Mouse (Mus musculus): ENCODE data around the gene Mrm2.

Mrm2 gene

DNA sequence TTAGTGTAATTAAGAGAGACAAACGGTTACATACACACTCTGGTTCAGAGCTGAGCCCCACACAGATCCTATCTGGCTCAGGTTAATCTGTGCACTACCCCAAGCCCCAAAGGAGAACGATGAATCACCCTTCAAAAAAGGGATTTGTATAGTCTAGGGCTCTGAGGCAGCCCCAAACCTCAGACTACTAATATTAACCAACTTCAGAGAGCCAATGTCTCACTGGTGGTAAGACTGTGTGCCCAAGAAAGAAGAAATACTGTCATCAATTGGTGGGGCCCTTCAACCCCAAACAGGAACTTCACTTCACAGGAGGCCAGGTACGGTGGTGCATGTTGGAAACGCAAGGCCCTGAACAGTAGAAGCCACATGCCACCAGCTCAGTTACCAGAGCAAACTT lies 13.5 kb upstream of the Mrm2 start:
- DNase-seq (ENCODE audit: low read depth, low spot score), result no peak

DNA sequence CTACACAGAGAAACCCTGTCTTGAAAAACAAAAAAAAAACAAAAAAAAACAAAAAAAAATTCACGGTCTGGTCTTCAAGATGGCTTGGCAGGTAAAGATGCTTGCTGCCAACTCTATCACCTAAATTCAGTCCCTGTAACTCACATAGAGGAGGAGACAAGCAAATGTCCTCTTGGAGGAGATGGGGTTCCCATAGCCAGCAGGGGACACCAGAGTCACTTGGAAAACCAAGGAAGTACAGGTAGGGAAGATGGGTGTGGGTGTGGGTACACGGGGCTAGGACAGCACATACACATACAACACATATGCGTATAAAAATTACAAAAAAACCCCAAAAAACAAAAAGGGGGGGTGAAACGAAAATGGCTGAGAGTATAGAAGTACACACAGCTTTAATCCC lies 11.2 kb upstream of the Mrm2 start:
- no peak for DNase-seq (ENCODE audit: low read depth, low spot score)

DNA sequence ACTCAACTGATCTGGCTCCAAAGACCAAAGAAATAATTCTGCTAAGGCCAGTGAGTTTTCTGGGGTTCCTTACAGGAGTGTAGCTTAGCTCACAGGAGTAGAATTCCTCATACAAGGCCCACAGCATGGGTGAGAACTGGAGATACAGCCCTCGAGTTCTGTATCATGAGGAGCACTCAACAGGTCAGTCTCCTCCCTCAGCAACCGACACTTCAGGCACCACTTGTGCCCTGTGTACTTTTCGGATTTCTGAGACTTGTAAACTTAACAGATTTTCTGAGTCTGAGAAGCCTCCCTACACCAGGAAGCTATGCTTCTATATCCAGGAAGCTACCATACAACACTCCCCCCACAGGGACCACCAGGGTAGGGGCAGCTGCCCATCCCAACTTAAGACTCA lies 8.1 kb upstream of the Mrm2 start:
- DNase-seq (ENCODE audit: low read depth, low spot score), result no peak

DNA sequence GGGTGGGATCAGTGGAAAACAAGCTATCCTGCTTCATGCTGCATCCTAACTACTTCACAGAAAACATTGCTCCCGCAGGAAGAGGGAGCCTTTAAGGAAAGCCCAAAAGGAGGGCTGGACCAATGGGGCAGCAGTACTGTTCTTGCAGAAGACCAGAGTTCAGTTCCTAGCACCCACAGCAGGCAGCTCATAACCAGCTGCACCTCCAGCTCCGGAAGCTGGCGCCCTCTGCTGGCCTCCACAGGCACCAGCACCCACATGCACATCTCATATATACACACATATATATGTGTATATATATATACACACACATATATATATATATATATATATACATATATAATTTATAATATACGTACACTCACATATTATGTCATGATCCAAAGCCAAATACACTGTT lies 7.1 kb upstream of the Mrm2 start:
- DNase-seq (ENCODE audit: low read depth, low spot score), result no peak

DNA sequence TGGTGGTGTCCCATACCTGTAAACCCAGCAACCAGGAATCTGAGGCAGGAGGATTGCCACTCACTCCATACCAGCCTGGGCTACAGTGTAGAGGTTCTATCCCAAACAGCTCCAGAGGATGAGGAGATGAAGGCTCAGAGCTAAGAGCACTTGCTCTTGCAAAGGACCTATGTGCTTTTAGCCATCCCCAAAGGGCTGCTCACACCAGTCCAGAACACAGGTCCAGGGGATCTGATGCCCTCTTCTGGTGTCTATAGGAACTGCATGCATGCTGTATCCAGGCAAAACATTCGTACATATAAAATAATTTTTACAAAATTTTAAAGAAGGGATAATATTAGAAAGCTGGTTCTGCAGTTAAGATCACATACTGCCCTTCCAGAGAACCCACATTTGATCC lies 5.0 kb upstream of the Mrm2 start:
- no peak for DNase-seq (ENCODE audit: low read depth, low spot score)

DNA sequence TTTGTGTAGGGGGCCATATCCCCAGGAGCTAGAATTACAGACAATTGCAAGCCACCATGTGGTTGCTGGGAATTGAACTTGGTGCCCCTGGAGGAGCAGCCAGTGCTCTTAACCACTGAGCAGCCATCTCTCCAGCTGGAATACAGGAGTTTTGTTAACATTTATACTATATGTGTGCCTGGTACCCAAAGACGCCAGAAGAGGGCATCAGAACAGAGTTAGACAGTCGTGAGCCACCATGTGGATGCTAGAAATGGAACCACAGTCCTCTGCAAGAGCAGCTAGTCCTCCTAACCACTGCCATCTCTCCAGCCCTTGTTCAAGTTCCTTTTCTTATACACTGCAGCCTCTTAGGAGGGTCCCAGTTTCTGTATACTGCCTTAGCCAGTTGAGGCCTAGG lies 1.9 kb upstream of the Mrm2 start:
- no peak for DNase-seq (ENCODE audit: low read depth, low spot score)

DNA sequence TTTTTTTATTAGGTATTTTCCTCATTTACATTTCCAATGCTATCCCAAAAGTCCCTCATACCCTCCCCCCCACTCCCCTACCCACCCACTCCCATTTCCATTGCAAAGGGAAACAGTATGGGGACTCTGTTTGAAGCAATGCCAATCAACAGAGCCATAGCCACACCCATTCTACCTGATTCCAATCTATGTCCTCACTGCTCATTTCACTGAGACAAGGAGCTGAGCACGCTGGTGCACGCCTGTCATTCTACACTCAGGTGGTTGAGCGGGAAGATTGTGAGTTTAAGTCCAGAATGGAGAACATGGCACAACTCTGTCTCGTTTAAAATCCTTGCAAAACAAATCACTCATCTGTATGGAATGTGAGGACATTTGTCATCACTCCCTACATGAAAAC lies 821 bp upstream of the Mrm2 start:
- no peak for DNase-seq (ENCODE audit: low read depth, low spot score)

DNA sequence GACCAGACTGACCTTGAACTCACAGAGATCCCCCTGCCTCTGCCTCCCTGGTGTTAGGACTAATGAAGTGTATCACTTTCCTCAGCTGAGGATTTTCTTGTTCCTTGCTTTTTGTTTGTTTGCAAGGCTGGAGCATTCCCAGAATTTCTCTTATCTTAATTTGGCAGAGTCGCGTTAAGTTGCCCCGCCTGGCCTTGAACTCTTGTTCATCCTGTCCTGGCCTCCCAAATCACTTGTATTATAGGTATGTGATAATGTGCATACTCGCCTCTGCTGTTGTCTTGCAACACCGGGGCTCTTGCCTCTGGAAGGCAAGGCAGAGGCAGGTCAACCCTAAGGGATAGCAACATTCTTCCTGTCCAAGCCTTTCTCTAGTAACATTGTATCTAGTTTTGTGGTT lies 7.6 kb downstream of the Mrm2 start:
- no peak for DNase-seq (ENCODE audit: low read depth, low spot score)

DNA sequence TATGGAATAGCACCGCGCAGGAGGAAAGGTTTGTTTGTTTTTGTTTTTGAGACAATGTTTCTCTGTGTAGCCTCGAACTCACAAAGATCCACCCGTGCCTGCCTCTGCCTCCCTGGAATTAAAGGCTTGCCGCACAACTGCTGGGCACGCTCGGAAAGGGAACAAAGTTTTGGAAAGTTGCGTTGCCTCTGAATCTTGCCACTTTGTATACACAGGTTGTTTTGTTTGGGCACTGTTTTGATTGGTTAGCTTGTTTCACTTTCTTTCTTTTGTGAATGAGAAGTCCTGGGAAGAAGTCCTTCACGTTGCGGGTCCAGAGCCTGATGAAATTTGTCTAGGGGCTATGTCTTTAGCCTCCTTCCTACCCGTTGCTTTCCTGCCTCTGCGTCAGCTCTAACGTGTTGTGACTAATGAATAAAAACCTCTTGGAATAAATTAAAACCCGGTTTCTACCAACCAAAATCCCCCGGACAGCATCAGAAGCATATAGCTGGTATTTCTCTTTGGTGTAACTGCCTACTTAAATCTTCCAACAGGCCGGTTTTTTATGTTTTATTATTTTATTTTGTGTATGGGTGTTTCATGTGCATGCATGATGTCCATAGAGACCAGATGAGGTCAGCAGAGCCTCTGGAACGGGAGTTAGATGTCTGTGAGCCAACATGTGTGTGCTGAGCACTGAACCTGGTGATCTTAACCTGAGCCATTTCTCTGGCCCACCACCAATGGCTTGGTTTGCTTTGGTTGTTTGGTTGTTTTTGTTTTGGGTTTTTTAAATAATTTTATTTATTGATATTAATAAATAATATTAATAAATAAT lies 9.7 kb downstream of the Mrm2 start:
- DNase-seq (ENCODE audit: low read depth, low spot score), result no peak

DNA sequence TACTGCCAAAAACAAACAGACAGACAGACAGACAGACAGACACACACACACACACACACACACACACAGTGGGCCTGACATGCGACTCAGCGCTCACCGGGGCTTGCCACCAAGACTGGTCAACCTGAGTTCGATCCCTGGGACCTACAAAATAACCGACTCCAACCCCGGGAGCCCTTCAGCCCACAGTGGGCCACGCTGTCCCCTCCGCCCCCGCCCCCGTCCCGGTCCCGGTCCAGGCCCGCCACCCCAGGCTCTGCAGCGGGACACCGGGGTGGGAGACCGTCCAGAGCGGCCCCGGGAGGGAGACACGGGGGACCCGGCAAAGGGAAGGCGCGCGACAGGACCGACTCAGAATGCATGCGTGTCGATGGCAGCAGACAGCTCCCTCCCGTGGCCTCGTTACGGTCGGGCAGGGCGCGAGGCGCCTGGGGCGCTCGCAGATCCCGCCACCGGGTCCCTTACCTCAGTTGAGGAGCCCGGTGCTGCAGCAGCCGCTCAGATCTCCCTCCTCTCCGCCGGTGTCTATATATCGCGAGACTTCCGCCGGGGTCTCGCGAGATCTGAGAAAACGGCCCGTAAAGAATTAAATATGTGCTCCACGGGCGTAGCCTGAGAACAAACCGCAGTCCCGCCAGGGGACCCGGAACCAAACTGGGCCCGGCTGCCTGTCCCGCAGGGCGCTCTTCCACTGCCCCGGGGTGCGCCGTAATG lies 10.5 kb downstream of the Mrm2 start, which contains the start of the genes Mad1l1 and Nudt1:
Gene Mad1l1 (minus strand): TSS at position 511 of the 714 bp plus-strand sequence.
Gene Nudt1 (plus strand): TSS at position 615 of the 714 bp plus-strand sequence.
- peak; percentile 86 for DNase-seq (ENCODE audit: low read depth, low spot score)

DNA sequence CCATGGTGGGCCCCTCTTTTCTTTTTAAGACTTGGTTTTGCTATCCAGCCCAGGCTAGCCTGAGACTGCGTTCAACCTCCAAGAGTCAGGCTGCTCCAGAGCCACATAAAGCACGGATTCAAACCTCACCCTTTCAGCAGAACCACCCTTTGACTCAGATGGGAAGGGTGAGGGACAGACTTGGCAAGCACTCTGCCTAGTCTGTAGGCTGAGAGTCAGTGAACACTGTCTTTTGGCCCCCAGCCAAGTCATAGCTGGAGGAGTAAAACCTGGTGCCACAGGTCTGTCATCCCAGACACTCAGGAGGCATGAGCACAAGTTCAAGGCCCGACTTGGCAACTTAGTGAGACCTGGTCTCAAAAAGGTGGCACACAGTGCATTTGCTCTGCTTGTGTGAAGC lies 15.0 kb downstream of the Mrm2 start:
- DNase-seq (ENCODE audit: low read depth, low spot score), result no peak

DNA sequence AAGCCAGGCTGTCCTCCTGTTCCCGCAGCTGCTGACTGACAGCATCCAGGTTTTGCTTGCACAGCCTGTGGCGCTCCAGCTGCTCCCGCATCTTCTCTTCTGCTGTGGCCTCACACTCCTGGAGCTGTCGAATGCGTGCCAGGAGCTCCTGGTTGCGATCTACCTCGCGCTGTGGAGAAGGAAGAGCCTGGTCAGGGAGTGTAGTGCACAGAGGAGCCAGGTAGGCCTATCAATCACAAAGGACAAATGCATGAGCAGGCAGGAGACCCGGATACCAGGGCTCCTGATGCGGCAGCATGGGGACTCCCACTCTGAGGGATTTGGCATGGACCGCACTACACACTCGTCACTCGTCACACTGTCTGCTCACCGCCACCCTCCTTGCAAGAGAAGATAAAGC lies 24.1 kb downstream of the Mrm2 start:
- DNase-seq (ENCODE audit: low read depth, low spot score), result no peak

DNA sequence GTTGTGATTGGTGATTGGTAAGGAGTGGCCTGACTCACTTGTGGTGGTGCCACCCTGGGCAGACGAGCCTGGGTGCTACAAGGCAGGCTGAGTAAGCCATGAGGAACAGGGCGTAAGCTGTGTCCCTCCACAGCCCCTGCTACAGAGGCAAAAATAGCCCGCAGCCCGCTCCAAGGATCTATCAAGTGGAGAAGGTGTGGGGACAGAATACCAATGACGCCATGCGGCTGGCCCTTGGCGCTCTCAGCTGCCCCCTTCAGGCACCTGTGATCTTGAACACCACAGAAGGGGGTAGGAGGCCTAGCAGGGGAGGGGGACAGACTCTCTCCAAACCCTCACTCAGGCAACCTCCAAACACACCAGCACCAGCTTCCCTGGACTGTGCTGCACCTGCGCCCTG lies 25.7 kb downstream of the Mrm2 start:
- DNase-seq (ENCODE audit: low read depth, low spot score), result no peak

DNA sequence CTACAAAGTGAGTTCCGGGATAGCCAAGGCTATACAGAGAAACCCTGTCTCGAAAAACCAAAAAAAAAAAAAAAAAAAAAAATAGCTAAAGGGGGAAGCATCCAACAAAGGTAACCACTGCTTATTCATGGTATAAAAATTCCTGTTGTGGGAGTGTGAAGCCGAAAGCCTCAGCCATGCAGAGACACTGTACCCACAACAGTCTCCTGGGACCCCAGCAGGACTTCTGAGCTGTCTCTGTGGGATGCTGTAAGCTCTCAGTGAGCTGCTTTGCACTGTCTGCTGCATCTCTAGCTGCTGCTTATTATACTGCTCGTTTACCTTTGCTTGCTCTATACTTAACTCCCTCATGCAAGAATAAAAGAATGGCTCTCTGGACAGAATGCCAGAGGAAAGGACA lies 33.4 kb downstream of the Mrm2 start:
- DNase-seq (ENCODE audit: low read depth, low spot score), result no peak

DNA sequence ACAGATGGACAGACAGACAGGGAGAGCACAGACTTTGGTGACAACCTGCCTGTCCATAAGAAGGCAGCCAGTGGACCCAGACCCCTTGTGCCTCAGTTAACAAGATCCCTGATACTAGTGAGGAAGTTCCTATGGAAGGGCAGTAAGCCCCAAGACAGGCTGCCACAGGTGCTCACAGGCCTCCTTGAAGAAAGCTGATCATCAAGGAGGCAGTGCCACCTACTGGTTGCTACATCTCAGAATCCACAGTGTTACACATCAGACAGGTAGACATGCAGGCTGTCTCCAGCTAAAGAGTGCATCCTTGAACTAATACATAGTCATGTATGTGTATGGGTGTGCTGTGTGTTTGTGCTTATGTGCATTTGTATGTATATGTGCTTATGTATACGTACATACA lies 39.5 kb downstream of the Mrm2 start:
- DNase-seq (ENCODE audit: low read depth, low spot score), result peak; percentile 58

DNA sequence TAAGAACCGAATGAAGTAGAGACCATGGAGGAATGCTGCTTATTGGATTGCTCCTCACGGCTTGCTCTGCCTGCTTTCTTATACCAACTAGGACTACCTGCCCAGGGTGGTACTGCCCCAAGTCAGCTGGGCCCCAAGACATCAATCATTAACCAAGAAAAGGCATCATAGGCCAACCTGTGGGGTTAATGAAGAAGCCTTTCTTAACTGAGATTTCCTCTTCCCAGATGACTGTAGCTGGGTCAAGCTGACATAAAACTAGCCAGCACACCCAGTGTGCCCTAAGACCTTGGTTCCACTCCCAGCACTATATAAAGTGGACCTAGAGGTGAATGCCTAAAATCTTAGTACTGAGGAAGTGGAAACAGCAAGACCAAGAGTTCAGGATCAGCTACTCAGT lies 42.5 kb downstream of the Mrm2 start:
- no peak for DNase-seq (ENCODE audit: low read depth, low spot score)

DNA sequence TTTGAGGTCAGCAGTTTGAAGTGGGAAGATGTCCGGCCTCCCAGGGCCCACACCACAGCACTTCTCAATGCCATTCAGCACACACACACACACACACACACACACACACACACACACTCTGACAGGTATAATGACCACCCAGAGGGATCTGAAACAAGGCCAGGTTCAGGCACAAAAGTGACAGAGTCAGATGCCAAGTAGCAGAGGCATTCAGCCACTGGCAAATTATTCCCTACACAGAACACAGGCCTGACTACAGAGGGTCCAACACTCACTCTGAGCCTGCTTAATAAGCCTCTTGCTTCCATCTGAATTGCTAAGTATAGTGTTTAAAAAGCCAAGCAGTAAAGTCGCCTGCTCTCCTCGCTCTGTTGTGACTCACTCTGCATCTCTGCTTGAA lies 43.4 kb downstream of the Mrm2 start:
- no peak for DNase-seq (ENCODE audit: low read depth, low spot score)

DNA sequence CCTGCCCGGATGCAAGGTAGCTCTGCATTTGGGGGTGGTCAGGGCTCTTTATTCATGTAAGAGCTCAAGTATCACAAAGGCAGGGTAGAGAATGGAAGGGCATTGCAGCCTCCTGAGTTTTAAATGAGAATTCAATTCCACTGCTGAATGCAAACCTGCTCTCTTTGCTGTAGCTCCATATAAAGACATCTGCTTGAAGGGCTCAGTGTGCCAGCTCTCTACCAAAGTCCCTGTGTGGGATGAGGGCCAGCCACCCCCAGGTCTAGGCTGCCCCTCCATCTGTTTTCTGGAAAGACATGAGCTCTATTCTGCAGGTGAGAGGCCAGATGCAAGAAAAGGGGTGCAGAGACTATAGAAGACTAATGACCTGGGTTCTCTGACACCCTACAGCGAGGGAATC lies 46.9 kb downstream of the Mrm2 start:
- DNase-seq (ENCODE audit: low read depth, low spot score), result no peak

DNA sequence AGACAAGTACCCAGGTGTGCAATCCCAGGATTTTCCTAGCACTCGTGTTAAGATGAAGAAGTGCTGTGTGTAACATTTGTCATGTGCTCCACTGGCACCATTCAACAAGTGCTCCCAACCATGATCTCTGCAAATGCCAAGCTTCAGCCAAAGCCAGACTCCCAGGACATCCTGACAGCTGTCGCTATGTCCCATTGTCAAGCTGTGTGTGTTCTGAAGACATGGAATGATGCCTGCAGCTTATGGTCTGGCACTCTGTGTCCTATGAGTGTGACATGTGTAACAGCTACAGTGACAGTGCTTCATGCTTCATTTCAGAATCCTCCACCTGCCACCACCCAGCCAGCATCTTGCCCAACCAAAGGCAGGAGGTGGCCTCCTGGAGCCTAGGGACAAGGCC lies 47.7 kb downstream of the Mrm2 start:
- DNase-seq (ENCODE audit: low read depth, low spot score), result no peak

DNA sequence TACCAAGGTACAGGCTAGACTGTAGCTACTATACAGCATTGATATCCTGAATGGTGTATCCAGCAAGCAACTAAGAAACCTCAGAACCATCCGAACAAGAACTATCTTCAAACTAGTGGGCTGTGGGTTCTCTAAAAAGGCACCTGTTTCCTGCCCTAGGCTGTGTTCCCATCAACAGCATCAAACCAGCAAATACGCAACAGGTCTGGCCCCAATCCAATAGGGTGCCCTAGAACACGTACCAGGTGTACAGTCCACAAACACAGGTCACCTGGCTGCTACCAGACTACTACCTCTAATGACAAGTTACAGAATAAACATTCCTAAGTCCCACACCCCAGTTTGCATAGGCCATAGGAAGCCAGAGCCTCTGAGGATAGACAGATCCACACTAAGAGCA lies 48.8 kb downstream of the Mrm2 start:
- no peak for DNase-seq (ENCODE audit: low read depth, low spot score)

DNA sequence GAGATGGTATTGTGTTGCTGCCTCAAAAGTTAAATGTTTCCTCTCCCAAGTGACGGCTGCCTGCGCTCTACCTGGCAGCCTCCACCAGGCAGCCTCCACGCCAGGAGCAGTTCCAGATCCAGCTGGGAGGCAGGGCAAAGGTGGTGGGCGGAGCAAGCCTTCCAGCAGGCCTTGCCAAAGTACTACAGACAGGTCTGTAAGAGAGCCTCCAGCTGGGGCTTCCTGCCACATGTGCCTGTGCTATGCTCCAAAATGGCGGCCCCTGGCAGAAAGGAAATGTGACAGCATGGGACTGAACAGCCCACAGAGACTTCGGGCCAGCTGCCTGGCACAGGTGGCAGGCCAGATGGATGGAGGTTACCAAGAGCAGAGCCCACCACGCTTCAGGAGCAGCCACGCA lies 49.3 kb downstream of the Mrm2 start:
- no peak for DNase-seq (ENCODE audit: low read depth, low spot score)

DNA sequence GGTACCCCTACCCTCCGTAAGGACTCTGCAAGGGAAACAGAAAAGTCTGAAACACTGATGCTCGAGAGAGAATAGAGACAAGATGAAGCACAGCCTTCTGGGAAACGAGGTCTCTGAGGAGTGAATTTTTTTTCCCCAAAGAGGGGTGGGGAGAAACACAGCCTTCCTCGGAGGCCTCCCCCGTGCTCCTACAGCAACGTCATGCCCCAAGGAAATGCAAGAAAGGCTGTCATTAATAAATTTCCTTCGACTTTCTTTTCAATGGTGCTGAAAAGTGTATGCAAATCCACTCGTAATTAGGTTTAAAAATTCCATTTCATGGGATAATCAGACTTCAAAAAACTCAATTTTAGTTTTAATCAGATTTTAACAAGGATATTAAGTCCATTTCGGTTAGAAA lies 51.5 kb downstream of the Mrm2 start:
- no peak for DNase-seq (ENCODE audit: low read depth, low spot score)
